Mouse (Mus musculus) liver, postnatal 0 days (tissue): ENCODE data around the gene Nfya. TPM values are rescaled to one million over a fixed set of nuclear protein-coding genes. Genes with fewer than 3 reads are reported as not detected.

Source experiments
- ATAC-seq: fragments of 200-750 bp; cut with Nextera tagmentation; 2 replicates; pipeline ENCODE4 v1.8.0; 2017; ENCODE audit warnings: mild to moderate bottlenecking, moderate library complexity
- DNase-seq: peaks from one replicate; pipeline ENCODE4 v3.0.0-alpha.2; 2016
- H3K27ac ChIP-seq: fragments of 300-500 bp; sonication (generic); 2 replicates; pipeline ENCODE4 v1.5.1; 2014; ENCODE audit warnings: antibody characterized with exemption, moderate library complexity, mild to moderate bottlenecking, low read depth
- H3K27me3 ChIP-seq: fragments of 300-500 bp; sonication (generic); 2 replicates; pipeline ENCODE4 v1.6.1; 2014; ENCODE audit warnings: low read length, control low read depth, mixed read lengths; ENCODE audit not compliant: insufficient read depth
- H3K36me3 ChIP-seq: fragments of 300-500 bp; sonication (generic); replicated peaks from 2 replicates; pipeline ENCODE4 v1.6.1; 2014; ENCODE audit warnings: mild to moderate bottlenecking, control low read depth, low read length, moderate library complexity, mixed read lengths; ENCODE audit not compliant: insufficient read depth
- H3K4me1 ChIP-seq: fragments of 300-500 bp; sonication (generic); 2 replicates; pipeline ENCODE4 v1.6.1; 2014; ENCODE audit warnings: antibody characterized with exemption, mild to moderate bottlenecking, control low read depth; ENCODE audit not compliant: insufficient read depth
- H3K4me2 ChIP-seq: fragments of 300-500 bp; sonication (generic); 2 replicates; pipeline ENCODE4 v1.6.1; 2014; ENCODE audit warnings: low read depth, mild to moderate bottlenecking, low read length, moderate library complexity, mixed read lengths
- H3K4me3 ChIP-seq: fragments of 300-500 bp; sonication (generic); 2 replicates; pipeline ENCODE4 v1.5.1; 2014; ENCODE audit warnings: low read depth, low read length
- H3K9ac ChIP-seq: fragments of 300-500 bp; sonication (generic); replicated peaks from 2 replicates; pipeline ENCODE4 v1.6.1; 2014; ENCODE audit warnings: mild to moderate bottlenecking, moderate library complexity
- H3K9me3 ChIP-seq: fragments of 300-500 bp; sonication (generic); 2 replicates; pipeline ENCODE4 v1.6.1; 2016; ENCODE audit warnings: mild to moderate bottlenecking, control low read depth, low read length, mixed read lengths
- CTCF ChIP-seq: sonication (generic); IDR thresholded peaks from 2 replicates; pipeline ENCODE4 v1.5.1; 2016; ENCODE audit warnings: antibody characterized with exemption, low read depth
- EP300 ChIP-seq: IDR thresholded peaks from 2 replicates; pipeline ENCODE4 v1.6.1; 2016; ENCODE audit warnings: antibody characterized with exemption, low read depth, mild to moderate bottlenecking
- WGBS: fragments of 180-500 bp; shearing (Covaris S2); extraction: QIAGEN DNeasy Blood & Tissue Kit; methylation state at CpG from one replicate; pipeline ENCODE4 v1.1.7; 2014; ENCODE audit not compliant: insufficient replicate concordance; 5-methylcytosine and 5-hydroxymethylcytosine counted together
- polyA plus RNA-seq: library from polyadenylated mRNA; unstranded; fragments of >200 nt; fragmentation: Nextera tagmentation; extraction: Ambion mirVana; gene quantifications from 2 replicates; pipeline ENCODE4 v1.2.1, GENCODE M21; 2015

Nfya gene
- polyA plus RNA-seq, 1 experiment from 2014 or later: 3.7 TPM

DNA sequence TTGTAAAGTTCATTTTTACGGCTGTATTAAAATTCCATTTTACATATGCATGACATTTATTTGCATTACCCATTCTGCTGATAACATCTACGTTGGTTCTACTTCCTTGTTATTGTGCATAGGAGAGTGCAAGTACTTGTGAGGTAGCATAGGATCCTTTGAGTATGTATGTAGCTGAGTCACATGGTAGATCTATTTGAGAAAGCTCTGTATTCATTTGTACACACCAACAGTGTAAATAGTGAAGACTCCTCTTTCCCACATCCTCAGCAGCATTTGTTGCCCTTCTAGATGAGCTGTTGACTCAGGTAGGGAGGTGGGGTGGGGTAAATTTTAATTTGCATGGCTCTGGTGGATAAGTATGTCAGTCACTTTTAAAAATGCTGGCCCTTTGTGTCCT lies 5.9 kb downstream of the Nfya start:
- Histone ChIP-seq H3K4me2 (no peak overlapping the region), H3K27ac (no peak overlapping the region), H3K4me1 (peaks cover 22% of the 10 kb centered on the region), H3K9ac (no peak overlapping the region), H3K36me3 (peaks cover 22% of the 10 kb centered on the region), H3K27me3 (no peaks in the 10 kb centered on the region), H3K4me3 (no peak overlapping the region), H3K9me3 (no peaks in the 10 kb centered on the region)
- WGBS: 71% methylated on average over 2 of the region's 2 CpGs
- ATAC-seq: no peak
- no peak for DNase-seq
- TF ChIP-seq CTCF (no peak), EP300 (no peak)

- H3K4me3 ChIP-seq: no peak overlapping the region
- no peak overlapping the region for H3K9ac ChIP-seq
- no peak for ATAC-seq
- no peak overlapping the region for H3K4me2 ChIP-seq
- H3K36me3 ChIP-seq: peaks cover 33% of the 10 kb centered on the region
- no peak for TF ChIP-seq CTCF
- WGBS: 84% methylated on average over 3 of the region's 3 CpGs
- peaks cover 14% of the 10 kb centered on the region for H3K4me1 ChIP-seq
- H3K9me3 ChIP-seq: no peaks in the 10 kb centered on the region
- no peak for DNase-seq
- H3K27me3 ChIP-seq: no peaks in the 10 kb centered on the region
- no peak overlapping the region for H3K27ac ChIP-seq
These were observed 7.0 kb downstream of the Nfya start for GRCm38 (mm10) chr17:48402751-48403150.

DNA sequence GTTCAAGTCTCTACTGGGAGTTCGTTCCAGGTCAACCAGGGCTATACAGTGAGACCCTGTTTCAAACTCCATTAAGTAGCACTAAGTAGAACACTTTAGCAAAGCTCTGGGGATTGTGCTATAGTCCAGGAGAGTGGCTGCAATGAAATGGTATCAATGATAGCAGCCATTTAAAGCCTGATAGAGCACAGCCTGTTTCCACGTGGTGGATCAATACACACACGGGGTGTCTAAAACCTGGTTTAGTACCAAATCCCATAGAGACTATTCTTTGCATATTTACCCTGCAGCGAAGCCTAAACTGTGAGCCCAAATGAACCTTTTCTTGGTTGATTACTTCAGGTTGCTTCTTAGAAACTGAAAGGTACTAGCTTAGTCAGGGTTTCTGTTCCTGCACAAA lies 8.0 kb downstream of the Nfya start:
- no peak overlapping the region for H3K4me3 ChIP-seq
- H3K4me1 ChIP-seq: peaks cover 5% of the 10 kb centered on the region
- TF ChIP-seq CTCF: no peak
- TF ChIP-seq EP300: no peak
- no peaks in the 10 kb centered on the region for H3K27me3 ChIP-seq
- H3K9me3 ChIP-seq: no peaks in the 10 kb centered on the region
- peaks cover 41% of the 10 kb centered on the region for H3K36me3 ChIP-seq
- ATAC-seq: no peak
- DNase-seq: no peak
- H3K4me2 ChIP-seq: no peak overlapping the region
- WGBS: 86% methylated on average over 4 of the region's 4 CpGs
- H3K27ac ChIP-seq: no peak overlapping the region
- H3K9ac ChIP-seq: no peak overlapping the region

GRCm38 (mm10) chr17:48392616-48393015 lies 17.1 kb downstream of the Nfya start:
- H3K9ac ChIP-seq: no peak overlapping the region
- H3K27me3 ChIP-seq: no peaks in the 10 kb centered on the region
- no peaks in the 10 kb centered on the region for H3K9me3 ChIP-seq

DNA sequence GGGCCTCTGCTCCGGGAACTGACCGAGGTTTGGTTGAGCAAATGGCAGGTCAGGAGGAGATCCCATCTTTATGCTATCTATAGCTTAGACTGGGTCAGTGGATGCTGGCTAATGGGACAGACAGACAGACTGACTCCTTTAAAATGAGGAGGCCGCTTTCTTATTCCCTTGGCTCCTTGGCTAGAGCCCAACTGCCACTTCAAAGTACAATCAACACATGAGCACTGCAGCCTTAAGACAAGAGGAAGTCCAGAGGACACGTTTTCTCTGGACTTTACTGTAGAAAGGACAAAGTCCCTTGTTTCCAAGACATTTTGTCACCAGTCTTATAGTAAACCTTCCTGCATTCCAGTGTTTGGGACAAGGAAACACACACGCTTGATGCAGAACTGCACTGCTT lies 18.3 kb downstream of the Nfya start:
- TF ChIP-seq CTCF (no peak), EP300 (no peak)
- Histone ChIP-seq H3K4me1 (no peaks in the 10 kb centered on the region), H3K9me3 (no peaks in the 10 kb centered on the region), H3K36me3 (peaks cover 94% of the 10 kb centered on the region), H3K9ac (no peak overlapping the region), H3K27ac (no peak overlapping the region), H3K4me3 (no peak overlapping the region), H3K4me2 (no peak overlapping the region), H3K27me3 (no peaks in the 10 kb centered on the region)
- ATAC-seq (no peak), DNase-seq (no peak)
- 88% methylated on average over 5 of the region's 5 CpGs for WGBS

More at GRCm38 (mm10) chr17:48392616-48393015, 17.1 kb downstream of the Nfya start:
- Histone ChIP-seq H3K4me3 (no peak overlapping the region), H3K36me3 (peaks cover 91% of the 10 kb centered on the region), H3K4me1 (no peaks in the 10 kb centered on the region), H3K4me2 (no peak overlapping the region), H3K27ac (no peak overlapping the region)
- TF ChIP-seq CTCF (no peak), EP300 (no peak)
- 87% methylated on average over 3 of the region's 3 CpGs for WGBS
- no peak for DNase-seq
- ATAC-seq: no peak

- Histone ChIP-seq H3K4me1 (no peaks in the 10 kb centered on the region), H3K9me3 (no peaks in the 10 kb centered on the region), H3K27ac (no peak overlapping the region), H3K27me3 (no peaks in the 10 kb centered on the region), H3K9ac (no peak overlapping the region), H3K4me3 (no peak overlapping the region), H3K36me3 (peaks cover 81% of the 10 kb centered on the region), H3K4me2 (no peak overlapping the region)
- DNase-seq (no peak), ATAC-seq (no peak)
- WGBS: 71% methylated on average over 5 of the region's 5 CpGs
- TF ChIP-seq EP300: no peak
These were observed 20.3 kb downstream of the Nfya start for GRCm38 (mm10) chr17:48389442-48389841.

DNA sequence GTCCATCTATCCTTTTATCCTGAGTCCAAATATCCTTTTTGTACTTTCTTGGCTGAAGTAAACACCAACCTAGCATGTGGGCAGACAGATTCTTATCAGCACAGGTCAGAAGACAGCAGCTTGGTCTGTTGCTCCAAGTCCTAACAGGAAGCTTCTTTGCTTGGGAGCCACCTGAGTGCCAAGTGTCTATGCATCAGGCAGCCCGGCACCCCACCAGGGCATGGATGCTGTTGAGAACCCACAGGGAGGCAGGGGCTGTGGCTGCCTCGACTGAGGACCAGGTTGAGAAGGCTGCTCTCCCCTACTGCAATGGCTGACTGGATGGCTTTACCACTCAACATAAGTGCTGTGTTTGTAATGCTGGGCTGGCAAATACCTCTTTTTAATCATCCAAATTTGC lies 21.0 kb downstream of the Nfya start:
- peaks cover 73% of the 10 kb centered on the region for H3K36me3 ChIP-seq
- no peaks in the 10 kb centered on the region for H3K27me3 ChIP-seq
- 72% methylated on average over 2 of the region's 2 CpGs for WGBS
- H3K4me2 ChIP-seq: no peak overlapping the region
- no peaks in the 10 kb centered on the region for H3K9me3 ChIP-seq
- H3K9ac ChIP-seq: no peak overlapping the region
- H3K27ac ChIP-seq: no peak overlapping the region
- DNase-seq (no peak), ATAC-seq (no peak)
- TF ChIP-seq EP300 (no peak), CTCF (no peak)
- H3K4me1 ChIP-seq: no peaks in the 10 kb centered on the region
- H3K4me3 ChIP-seq: no peak overlapping the region
